Mouse (Mus musculus) frontal cortex, postnatal 25 days (tissue): ENCODE data around the gene Wdr25.

Source experiments
- DNase-seq, 2 experiments: peaks; one replicate each; pipeline ENCODE4 v3.0.0; 2022; ENCODE audit warnings: low spot score in 2 of 2

The Wdr25 gene

DNA sequence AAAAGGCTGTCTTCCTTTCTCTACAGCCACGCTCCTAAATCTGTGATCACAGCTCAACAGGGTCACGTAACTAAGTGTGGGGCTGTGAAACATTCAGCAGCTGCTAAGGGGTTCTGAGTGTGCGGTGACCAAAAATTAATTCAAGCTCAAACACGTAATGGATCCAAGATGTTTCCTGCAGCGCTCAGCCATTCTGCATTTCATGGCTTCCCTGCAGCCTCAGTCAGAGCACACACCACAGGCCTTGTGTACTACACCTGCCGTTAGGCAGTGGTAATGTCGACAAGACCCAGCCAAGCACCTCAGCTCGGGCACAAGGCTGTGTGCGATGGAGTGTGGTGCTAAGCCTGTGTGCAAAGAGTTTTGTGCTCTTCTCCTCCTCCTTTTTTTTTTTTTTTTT lies 94.0 kb downstream of the Wdr25 start:
- no peak for DNase-seq

DNA sequence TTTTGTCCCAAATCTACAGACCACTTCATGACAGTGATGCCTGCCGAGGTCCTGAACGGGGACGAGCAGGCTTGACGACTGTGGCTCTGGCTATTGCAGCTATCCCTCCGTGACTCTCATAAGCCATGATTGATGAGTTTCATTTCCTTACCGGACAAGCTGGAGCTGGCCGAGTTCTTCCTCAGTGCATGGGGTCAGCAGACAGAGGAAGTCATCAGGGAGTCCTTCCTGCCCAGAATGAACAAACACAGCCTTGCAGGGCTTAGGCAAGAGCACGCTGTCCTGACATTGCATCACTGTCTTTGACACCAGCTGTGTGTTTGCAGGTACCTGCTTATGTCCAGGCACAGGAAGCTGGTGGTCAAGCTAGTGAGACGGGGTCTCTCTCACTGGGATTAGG lies 97.0 kb downstream of the Wdr25 start:
- DNase-seq = no peak

DNA sequence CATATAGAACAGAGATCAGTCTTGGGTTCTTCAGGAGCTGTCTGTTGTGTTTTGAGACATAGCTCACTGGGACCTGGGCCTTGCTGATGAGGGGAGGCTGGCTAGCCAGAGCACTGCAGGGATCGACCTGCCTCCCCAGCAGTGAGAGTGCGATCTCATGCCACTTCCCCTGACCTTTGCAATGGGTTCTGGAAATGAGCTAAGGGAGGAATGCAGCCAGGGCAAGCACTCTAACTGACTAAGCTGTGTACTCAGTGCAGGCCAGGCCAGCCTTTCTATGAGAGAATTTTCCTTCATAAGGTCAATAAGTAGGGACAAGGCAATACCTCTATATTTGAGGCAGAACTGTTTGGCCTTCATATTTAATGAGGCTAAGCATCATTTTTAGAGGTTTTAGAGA lies 99.6 kb downstream of the Wdr25 start:
- no peak for DNase-seq

DNA sequence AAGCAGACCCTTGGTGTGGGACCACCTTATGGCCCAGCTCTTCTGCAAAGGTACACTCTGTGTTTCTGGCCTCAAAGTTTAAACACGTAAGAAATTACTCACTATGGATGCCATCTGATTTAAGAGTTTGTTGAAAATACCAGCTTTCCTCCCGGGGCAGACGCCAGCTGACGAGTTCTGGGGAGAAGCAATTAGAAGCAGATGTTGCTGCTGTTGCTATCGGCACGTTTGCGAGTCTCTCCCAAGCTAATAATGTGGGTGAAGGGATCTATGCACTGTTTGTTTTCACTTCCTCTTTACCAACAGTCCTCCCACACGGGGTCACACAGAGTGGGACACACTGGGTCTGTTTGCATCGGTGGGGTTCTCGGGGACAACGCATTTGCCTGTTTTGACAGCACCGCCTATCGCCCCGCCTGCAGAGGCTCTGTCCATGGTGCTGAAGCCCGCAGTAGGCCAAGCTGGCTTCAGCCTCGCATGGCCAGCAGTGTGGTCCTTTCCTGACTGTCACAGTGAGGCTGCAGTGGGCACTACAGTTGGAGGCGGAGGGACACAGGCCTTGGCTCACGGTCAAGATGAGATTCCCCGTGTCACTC lies 101.1 kb downstream of the Wdr25 start:
- DNase-seq = peak in 1 of 2 experiments; percentile 20

DNA sequence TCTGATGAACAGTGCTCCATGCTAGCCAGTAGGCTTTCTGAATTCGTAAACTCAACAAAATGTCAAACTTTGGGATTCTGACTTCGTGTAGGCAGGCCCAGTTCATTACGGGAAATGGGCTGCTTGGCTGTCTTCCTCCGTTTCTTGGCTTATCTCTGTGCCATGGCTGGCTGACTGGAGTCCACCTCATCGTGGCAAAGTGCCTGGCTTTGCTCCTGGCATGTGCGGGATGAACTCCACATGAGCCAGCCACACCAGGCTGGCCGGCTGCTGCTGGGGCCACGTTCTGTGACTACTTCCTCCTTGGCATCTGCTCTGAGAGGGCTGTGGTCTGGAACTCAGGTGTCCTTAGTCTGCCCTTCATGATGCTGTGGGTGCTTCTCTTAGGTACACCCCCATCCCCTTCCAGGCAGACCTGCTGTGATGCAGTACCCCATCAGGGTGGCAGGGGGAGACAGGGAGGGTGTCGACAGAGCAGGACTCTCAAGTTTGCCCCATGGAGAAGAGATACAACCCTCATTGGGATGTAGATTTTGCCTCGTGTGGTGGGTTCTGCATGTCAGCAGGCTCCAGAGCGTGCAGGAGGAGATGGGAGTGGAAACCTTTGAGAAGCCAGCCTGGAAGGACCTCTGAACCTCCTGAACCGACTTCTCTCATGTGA lies 102.7 kb downstream of the Wdr25 start:
- DNase-seq = no peak

DNA sequence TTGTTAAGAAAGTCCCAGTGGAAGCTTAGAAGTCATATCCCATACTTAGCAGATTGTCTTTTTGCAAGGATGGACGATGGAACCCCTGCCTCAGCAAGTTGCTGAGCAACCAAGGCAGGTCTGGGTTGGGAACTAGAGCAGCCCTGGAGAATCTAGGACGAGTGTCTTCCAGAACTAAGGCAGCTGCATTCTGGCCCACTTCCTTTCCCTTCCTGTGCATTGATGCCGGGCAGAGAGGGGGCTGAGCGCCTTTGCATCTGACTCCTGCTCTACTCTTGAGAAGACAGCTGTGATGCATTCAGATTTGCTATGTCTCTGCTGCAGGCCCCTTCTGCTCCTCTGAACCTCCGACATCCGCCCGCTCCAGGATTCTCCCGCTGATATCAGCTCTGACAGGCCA lies 103.8 kb downstream of the Wdr25 start:
- no peak for DNase-seq

DNA sequence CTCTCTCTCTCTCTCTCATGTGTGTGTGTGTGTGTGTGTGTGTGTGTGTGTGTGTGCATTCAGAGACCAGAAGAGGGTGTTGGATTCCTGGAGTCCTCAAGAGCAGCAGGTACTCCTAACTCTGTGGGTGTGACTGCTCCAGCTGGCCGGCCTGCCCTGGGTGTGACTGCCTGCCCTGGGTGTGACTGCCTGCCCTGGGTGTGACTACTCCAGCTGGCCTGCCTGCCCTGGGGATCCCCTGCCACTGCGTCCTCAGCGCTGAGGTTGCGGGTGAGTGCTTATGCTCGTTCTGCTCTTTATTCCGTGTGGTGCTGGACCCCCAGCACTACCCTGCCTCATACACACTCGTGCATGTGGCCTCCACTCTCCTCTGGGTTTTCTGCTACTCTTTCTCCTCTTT lies 109.5 kb downstream of the Wdr25 start:
- DNase-seq = no peak

DNA sequence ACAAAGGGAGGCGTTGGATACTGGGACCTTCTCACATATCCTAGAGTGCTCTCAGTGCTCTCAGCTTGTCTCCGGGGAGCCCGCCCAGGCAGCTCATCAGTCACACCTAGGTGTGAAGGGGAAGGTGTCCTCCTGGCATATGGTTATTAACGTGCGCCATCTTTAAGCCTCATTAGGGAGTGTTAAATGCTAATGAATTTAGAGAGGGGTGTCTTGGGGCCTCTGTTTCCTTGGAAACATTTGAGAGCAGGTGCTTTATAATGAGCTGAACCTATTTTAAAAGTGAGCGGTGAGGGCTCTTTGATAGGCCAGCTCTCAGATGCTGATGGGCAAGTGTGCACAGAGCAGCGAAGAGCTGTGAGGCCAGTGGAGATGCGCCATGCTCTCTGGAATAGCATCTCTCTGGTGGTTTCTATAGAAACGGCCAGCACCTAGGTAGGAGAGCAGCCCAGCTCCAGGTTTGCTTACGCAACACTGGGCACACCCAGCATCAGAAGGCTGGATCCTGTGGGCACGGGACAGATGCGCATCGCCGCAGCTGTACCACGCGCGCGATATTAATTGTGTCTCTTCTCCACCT lies 116.7 kb downstream of the Wdr25 start:
- DNase-seq = no peak

DNA sequence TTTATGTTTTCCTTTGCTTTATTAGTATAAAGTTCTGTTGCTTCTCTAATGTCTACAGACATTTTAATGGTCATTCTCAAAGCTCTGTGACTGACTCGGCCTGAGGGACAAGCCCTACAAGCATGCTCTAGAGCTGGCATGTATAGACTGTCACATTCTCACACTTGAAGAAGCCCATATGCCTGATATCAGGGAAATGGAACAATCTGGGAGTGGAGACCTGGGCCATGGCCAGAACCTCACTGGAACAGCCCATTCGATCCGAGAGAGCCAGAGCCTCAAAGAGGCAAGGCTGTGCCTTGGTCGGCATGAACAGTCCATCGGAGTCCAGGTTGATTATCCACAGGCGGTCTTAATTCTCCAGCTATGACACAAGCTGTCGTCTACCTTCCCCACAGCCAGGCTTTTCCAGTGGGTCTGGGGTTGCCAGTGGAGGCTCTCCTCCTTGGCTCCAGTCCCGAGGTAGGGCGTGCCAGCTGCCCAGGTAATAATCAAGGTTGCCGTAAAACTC lies 128.8 kb downstream of the Wdr25 start:
- DNase-seq = no peak

DNA sequence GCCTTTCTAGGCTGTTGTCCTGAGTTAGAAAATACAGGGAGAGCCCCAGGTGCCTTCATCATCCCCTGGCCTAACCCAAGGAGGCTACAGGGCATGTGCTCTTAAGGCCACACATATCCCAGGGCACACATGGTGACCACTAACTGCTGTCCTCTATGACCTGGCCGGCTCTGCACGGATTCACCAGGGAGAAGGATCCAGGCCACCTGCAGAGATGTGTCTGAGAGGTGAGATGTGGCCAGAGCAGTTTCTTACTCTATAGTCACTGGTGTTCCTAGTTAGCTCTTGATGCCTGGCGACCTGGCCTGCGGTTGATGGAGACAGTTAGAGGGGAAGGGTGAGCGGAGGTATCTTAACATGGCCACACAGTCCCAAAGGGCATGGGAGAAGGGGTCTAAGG lies 129.5 kb downstream of the Wdr25 start:
- DNase-seq = no peak

DNA sequence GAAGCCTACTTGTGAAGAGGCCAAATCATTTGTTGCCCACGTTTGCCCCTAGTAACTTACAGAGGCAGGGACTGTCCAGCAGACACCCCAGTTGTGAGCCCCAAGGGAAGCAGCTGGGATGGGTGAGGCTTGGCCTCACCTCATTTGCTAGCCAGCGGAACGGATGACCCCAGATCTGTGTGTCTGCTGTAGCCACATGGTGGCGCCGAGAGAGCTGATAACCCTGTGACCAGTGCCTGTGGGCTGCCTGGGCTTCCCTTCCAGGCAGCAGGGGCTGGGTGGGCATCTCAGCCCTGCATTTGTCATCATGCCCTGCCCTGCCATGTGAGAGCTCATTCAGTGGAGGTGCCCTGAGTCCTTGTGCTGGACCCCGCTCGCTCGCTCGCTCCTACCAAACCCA lies 130.3 kb downstream of the Wdr25 start:
- DNase-seq = no peak

DNA sequence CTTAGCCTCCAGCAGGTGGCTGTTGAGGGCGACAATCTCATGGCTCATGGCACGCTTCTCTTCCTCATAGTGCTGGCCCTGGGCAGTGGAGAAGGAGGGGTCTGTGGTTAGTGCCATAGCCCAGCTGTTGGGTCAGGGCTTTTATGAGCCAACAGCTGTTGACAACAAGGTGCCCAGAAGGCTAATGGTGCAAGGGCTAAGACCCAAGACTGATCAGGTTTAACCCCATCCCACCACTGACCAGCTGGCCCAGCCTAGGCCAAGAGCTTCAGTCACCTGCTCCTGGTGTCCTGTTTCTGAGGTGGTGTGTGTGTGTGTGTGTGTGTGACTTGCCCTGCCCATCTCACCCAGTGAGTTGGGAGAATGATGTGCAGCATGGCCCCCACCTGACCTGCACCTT lies 143.6 kb downstream of the Wdr25 start:
- no peak for DNase-seq

DNA sequence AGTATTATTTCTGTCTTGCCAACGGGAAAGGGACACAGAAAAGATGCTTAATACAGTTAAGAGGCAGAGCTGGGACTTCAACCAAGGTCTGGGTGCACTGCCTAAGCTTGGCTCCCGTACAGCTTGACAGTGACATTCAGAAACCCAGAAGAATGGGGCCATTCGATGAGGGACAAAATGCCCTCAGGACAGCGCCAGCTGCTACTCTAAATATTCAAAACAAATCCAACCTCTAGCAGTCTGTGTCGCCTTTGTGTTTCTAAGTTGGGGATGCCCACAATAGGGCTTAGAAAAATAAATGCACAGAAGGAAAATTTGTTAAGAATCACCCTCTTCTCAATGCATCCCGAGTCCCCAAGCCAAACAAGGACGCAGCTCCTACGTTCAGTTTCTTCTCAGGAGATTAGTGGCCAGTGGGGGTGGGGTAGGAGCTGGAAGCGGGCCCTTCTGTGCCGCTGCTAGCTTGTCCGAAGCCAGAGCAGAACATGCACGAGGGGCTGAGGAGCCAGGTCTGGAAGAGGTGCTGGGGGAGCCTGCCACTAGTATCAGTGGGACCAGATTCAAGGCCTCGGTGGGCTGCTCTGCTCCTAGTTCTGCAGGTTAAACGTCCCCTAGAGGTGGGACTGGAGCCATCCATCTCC lies 144.9 kb downstream of the Wdr25 start:
- DNase-seq = no peak

DNA sequence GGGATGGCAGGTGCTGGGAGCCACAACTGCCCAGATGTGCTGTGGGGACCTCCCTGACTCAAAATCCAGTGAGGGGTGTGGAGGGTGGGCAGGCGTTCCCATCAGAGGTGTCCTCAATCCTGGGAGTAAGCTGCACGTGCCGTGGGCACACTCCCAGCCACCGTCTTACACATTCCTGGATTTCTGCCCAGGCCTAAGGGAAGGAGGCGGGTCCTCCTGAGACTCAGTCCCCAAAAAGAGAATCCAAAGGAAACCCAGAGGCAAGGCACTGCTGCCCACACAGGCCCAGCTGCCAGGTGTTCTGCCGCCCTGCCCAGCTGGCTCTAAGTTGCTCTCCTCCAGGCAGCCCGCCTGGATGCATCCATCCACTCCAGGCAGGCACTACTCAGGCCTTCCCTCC lies 145.9 kb downstream of the Wdr25 start:
- DNase-seq = no peak

DNA sequence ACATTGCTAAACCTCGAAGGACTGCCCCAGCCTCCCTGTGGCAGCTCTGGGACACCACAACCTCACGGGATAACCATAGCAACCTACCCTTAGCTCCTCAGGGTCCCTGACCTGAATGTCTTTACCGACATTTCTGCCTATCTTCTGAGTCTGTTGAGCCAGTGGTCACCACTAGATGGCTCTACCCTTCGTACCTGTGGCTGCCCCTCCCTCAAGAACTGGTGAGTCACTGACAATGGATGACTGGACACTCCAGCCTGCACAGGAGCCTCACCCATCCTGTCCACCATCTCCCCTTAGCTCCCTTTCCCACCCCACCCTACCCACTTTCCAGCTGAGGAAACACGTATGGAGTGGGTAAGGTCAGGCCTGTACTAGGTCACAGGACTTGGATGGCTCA lies 151.1 kb downstream of the Wdr25 start:
- no peak for DNase-seq

DNA sequence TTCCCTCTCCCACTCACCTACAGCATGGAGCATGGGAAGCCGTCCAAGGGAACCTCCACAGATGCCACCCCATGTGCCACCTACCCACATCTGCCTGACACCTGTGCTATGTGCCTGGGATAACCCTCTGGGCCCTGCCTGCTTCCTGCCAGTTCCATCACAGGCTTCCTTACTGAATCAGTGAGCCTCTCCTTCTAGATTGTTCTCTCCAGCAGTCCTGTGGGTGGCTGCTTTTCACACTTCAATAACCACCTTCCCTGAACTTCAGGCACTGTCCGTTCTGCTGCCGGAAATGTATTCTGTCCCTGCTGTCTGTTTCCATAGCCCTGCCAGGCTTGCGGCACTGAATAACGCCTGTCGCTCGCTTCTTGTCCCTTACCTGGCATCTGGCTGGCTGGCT lies 152.2 kb downstream of the Wdr25 start:
- DNase-seq = no peak

DNA sequence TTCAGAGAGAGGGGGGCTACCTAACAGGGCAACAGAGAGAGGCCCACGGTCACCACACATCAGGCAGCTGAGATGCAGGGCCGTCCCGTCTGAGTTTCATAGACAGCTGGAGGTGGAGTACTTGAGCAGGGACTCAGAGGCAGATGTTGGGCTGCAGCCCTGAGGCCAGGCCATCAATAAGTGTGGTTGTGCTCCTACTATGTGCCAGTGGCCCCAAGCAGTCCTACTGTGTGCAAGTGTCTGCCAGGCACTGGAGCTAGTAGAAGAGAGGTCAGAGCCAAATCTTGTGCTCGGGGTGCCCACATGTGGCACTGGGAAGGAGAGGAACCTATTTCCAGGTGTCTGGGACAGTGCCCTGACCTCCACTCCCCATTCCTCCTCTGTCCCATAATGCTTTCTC lies 156.5 kb downstream of the Wdr25 start:
- no peak for DNase-seq

DNA sequence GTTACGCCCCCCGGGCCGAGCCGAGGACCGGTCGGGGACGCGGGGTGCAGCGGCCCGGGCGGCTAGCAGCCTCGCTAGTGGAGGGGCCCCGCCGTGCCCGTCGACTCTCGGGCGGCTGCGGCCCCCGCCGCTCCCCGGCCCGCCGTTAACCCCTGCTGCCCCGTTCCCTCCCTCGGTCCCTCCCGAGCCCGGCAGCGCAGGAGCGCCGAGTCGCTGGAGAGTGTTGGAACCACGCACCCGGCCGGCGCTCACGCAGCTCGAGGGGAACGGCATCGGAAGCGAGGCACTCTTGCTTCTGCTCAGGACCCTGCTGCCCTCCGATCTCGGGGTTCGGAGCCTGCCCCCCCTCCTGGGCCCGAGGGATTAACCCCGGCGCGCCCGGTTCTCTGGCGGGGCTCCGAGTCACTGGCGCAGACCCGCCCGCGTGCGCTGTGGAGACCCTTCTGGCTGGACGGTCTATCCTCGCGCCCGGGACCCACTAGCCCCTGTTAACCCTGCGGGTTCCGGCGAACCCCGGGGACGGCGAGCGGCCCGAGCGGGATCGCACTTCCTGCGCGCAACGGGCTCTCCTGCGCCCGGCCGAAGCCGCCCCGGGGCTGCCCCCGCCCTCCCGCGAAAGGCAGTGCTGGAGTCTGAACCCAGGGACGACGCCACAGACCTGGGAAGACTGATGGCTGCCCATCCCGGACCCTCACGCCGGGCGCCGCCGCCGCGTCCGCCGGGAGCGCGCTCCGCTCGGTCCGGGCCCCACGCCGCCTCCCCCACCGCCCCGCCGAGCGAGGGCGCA lies 159.8 kb downstream of the Wdr25 start:
- no peak for DNase-seq

DNA sequence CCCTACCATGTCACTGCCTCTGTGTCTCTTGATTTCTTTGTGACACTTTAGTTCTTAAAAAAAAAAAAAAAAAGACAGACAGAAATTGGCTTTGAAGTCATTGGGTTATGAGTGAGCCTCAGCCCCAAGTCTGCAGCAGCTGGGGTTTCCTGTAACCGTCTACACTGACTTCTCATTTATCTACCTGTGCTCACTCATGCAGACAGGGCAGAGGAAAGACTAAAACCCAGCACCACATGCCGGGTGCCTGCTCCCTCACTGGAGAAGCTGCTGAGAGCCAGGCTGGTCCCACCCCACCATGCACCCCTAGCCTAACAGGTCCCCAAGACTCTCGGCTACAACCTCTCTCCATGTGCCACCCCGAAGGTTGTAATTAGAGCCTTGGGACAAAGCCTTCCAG lies 164.3 kb downstream of the Wdr25 start:
- no peak for DNase-seq

DNA sequence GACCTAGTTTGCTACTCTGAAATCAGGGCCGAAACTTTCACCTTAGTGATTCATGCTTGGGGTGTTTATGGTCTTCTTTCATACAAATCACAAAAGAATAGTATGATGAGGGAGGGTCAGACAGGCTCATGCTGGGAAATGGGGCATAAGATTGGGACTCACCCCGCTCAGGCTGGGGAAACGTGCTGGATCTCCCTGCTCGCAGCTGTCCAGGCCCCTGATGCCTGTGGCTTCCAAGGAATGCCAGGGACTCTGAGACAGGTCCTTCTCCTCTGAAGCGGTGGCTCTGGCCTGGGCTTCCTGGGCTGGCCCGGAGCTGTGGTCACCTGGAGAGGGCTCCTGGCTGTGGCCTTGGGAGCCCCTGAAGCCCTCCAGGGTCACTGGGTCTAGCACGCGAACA lies 165.2 kb downstream of the Wdr25 start:
- DNase-seq = no peak

DNA sequence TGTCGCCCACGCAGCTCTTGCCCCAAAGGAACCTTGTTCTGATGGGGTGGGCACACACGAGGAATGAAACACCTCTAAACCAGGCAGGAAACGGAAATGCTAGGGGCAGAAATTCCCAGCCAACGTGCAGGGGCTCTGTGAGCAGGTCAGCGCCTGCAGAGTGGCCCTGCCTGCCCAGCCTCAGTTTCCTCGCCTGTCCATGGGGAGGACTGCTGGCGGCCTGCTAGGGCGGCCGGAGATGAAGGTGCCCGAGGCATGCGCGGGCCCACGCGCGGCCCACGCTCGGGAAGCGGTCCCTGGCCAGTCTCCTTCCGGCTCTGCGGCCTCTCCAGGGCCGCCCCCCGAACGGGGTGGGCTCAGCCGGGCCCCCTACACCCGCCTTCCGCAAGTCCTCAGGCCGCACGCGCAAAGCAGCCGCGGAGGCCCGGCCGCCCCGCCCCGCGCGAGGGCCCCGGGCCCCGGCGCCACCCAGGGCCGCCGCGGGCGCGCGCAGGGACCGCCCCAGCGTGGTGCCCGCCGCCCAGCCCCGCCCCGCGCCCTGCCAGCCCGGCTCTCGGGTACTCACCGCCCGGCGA lies 174.2 kb downstream of the Wdr25 start:
- DNase-seq = no peak

DNA sequence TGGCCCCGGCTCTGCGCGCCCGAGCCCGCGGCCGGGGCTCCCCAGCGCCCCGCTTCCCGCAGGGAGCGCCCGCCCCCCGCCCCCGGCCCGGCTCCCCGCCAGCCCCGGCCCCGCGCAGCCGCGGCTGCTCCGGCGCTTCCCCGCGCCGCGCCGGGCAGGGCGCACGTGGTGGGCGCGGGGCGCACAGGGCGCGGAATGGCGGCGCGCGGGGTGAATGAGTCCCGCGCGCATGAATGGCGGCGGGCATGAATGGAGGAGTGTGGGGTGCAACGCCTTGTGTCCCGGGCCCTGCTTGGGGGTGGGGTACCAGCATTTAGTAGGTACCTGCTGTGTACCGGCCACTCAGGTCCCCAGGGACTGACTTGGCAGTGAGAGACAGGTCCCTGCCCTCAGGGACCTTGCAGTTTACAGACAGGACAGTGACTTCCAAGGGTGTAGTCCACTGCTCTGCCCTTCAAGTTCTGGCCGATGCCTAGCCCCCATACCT lies 174.8 kb downstream of the Wdr25 start, which contains the start of gene Begain:
TSS of gene Begain (minus strand) at position 51 of the 487 bp plus-strand sequence.
- DNase-seq = no peak
